In genomic region chr11:114812731-114813240, GRCm38 (mm10) we compare ENCODE assay signal across 8 mouse cellular contexts. TPM values are rescaled to one million over a fixed set of nuclear protein-coding genes. Genes with fewer than 3 reads are reported as not detected.
A peak's percentile ranks its signal among the peaks of the same experiment; 100 is the strongest.
DNase-seq lines count a peak whose midpoint lies in the region; ATAC-seq lines count a peak whose summit lies in the region.

No protein-coding gene starts in this region.

- no peak overlapping the region for H3K4me3 ChIP-seq in embryonic facial prominence, embryonic 12.5 days
- H3K4me3 ChIP-seq in heart, embryonic 10.5 days: no peak overlapping the region
- no peak overlapping the region for H3K4me3 ChIP-seq in liver, embryonic 11.5 days (ENCODE audit: low read depth, low read length)
- H3K4me3 ChIP-seq in neural tube, embryonic 12.5 days: no peak overlapping the region
- H3K4me3 ChIP-seq in stomach, embryonic 16.5 days (replicated peaks; ENCODE audit: low read length): no peak overlapping the region

- peak; percentile 58 for DNase-seq in 3134 (ENCODE audit: extremely low read depth, insufficient read length, low spot score)
- DNase-seq in adrenal gland, postnatal 25 days: peak; percentile 96
- DNase-seq in heart, embryonic 10.5 days (ENCODE audit: low spot score): peak; percentile 93
- DNase-seq in kidney, postnatal 10 days: peak; percentile 97
- DNase-seq in liver, embryonic 11.5 days (ENCODE audit: low spot score): peak; percentile 90

- H3K9me3 ChIP-seq in embryonic facial prominence, embryonic 12.5 days: no peaks in the 10 kb centered on the region
- no peaks in the 10 kb centered on the region for H3K9me3 ChIP-seq in heart, embryonic 10.5 days
- no peaks in the 10 kb centered on the region for H3K9me3 ChIP-seq in liver, embryonic 11.5 days (ENCODE audit: control insufficient read depth, low read length)
- H3K9me3 ChIP-seq in neural tube, embryonic 12.5 days: no peaks in the 10 kb centered on the region
- no peaks in the 10 kb centered on the region for H3K9me3 ChIP-seq in stomach, embryonic 16.5 days (replicated peaks; ENCODE audit: control insufficient read depth, low read length)

- peak; percentile 58 for ATAC-seq in embryonic facial prominence, embryonic 12.5 days (ENCODE audit: insufficient number of reproducible peaks, insufficient read depth, low FRiP score, low TSS enrichment)
- peak; percentile 63 for ATAC-seq in liver, embryonic 11.5 days (replicated peaks; ENCODE audit: low FRiP score)
- ATAC-seq in neural tube, embryonic 12.5 days (ENCODE audit: low FRiP score, low read depth): peak; percentile 44
- peak; percentile 65; the same call in 1 of the 2 replicates for ATAC-seq in stomach, embryonic 16.5 days (ENCODE audit: insufficient read depth, low FRiP score)

- no peaks in the 10 kb centered on the region for H3K36me3 ChIP-seq in embryonic facial prominence, embryonic 12.5 days
- no peaks in the 10 kb centered on the region for H3K36me3 ChIP-seq in heart, embryonic 10.5 days
- H3K36me3 ChIP-seq in liver, embryonic 11.5 days (ENCODE audit: control insufficient read depth, insufficient read depth, low read length): no peaks in the 10 kb centered on the region
- no peaks in the 10 kb centered on the region for H3K36me3 ChIP-seq in neural tube, embryonic 12.5 days
- no peaks in the 10 kb centered on the region for H3K36me3 ChIP-seq in stomach, embryonic 16.5 days (ENCODE audit: control insufficient read depth, insufficient read depth, low read length)

- WGBS in embryonic facial prominence, embryonic 12.5 days: 9% methylated on average over 6 of the region's 6 CpGs
- WGBS in heart, embryonic 10.5 days: 14% methylated on average over 6 of the region's 6 CpGs
- 13% methylated on average over 6 of the region's 6 CpGs for WGBS in liver, embryonic 11.5 days
- WGBS in neural tube, embryonic 12.5 days: 12% methylated on average over 6 of the region's 6 CpGs
- 17% methylated on average over 6 of the region's 6 CpGs for WGBS in stomach, embryonic 16.5 days

- H3K27ac ChIP-seq in embryonic facial prominence, embryonic 12.5 days: no peak overlapping the region
- peak overlapping the region; percentile 70 for H3K27ac ChIP-seq in heart, embryonic 10.5 days
- H3K27ac ChIP-seq in liver, embryonic 11.5 days (ENCODE audit: low read depth, low read length): no peak overlapping the region
- H3K27ac ChIP-seq in neural tube, embryonic 12.5 days: no peak overlapping the region
- H3K27ac ChIP-seq in stomach, embryonic 16.5 days (ENCODE audit: low read length): no peak overlapping the region

- no peak overlapping the region for H3K4me2 ChIP-seq in embryonic facial prominence, embryonic 12.5 days (replicated peaks)
- H3K4me2 ChIP-seq in liver, embryonic 11.5 days: no peak overlapping the region
- H3K4me2 ChIP-seq in neural tube, embryonic 12.5 days (replicated peaks): no peak overlapping the region
- H3K4me2 ChIP-seq in stomach, embryonic 16.5 days (ENCODE audit: low read depth, low read length): no peak overlapping the region

- no peaks in the 10 kb centered on the region for H3K27me3 ChIP-seq in embryonic facial prominence, embryonic 12.5 days
- no peaks in the 10 kb centered on the region for H3K27me3 ChIP-seq in heart, embryonic 10.5 days (ENCODE audit: insufficient read depth, poor library complexity, severe bottlenecking)
- no peaks in the 10 kb centered on the region for H3K27me3 ChIP-seq in liver, embryonic 11.5 days (replicated peaks; ENCODE audit: control insufficient read depth, insufficient read depth, low read length)
- no peaks in the 10 kb centered on the region for H3K27me3 ChIP-seq in neural tube, embryonic 12.5 days (replicated peaks)
- H3K27me3 ChIP-seq in stomach, embryonic 16.5 days (ENCODE audit: control insufficient read depth, insufficient read depth, low read length): no peaks in the 10 kb centered on the region

- H3K4me1 ChIP-seq in embryonic facial prominence, embryonic 12.5 days: peaks cover 8% of the 10 kb centered on the region
- H3K4me1 ChIP-seq in heart, embryonic 10.5 days: peaks cover 29% of the 10 kb centered on the region
- H3K4me1 ChIP-seq in liver, embryonic 11.5 days (replicated peaks; ENCODE audit: control insufficient read depth, insufficient read depth, low read length): 0 out of 2 replicates have a peak, but pooled peaks cover 5% of the 10 kb centered on the region
- H3K4me1 ChIP-seq in neural tube, embryonic 12.5 days: peaks cover 9% of the 10 kb centered on the region
- H3K4me1 ChIP-seq in stomach, embryonic 16.5 days (ENCODE audit: control insufficient read depth, insufficient read depth, low read length): peaks cover 8% of the 10 kb centered on the region

- no peak overlapping the region for H3K9ac ChIP-seq in embryonic facial prominence, embryonic 12.5 days
- H3K9ac ChIP-seq in liver, embryonic 11.5 days (ENCODE audit: low read depth, low read length): no peak overlapping the region
- H3K9ac ChIP-seq in neural tube, embryonic 12.5 days: no peak overlapping the region
- H3K9ac ChIP-seq in stomach, embryonic 16.5 days (ENCODE audit: low read length): no peak overlapping the region

RNA-seq across cellular contexts. Expression of gene Gpr142, which starts 14.1 kb away (rescaled TPM):
- not detected in 2 replicates for total RNA-seq in adrenal gland, postnatal 25 days (2021)
- polyA plus RNA-seq in embryonic facial prominence, embryonic 12.5 days (2016; fragmentation: Nextera tagmentation; extraction: Ambion mirVana): not detected in 2 replicates
- not detected in 2 replicates for polyA plus RNA-seq in heart, embryonic 10.5 days (2016; fragmentation: Nextera tagmentation; extraction: Ambion mirVana)
- not detected in 2 replicates for polyA plus RNA-seq in liver, embryonic 11.5 days (2014; fragmentation: Nextera tagmentation; extraction: Ambion mirVana)
- polyA plus RNA-seq in neural tube, embryonic 12.5 days (2016; fragmentation: Nextera tagmentation; extraction: Ambion mirVana): not detected in 2 replicates
- 0.36 and 0.41 TPM in 2 replicates for polyA plus RNA-seq in stomach, embryonic 16.5 days (2015; fragmentation: Nextera tagmentation; extraction: Ambion mirVana)

RNA-seq across cellular contexts. Expression of gene Btbd17, which starts 17.0 kb away (rescaled TPM):
- total RNA-seq in adrenal gland, postnatal 25 days (2021): not detected in 2 replicates
- 7.6 and 8.7 TPM in 2 replicates for polyA plus RNA-seq in embryonic facial prominence, embryonic 12.5 days (2016; fragmentation: Nextera tagmentation; extraction: Ambion mirVana)
- polyA plus RNA-seq in heart, embryonic 10.5 days (2016; fragmentation: Nextera tagmentation; extraction: Ambion mirVana): 0.21 and 0.34 TPM in 2 replicates
- 0.10 and 0.43 TPM in 2 replicates for polyA plus RNA-seq in liver, embryonic 11.5 days (2014; fragmentation: Nextera tagmentation; extraction: Ambion mirVana)
- 48.5 and 51.2 TPM in 2 replicates for polyA plus RNA-seq in neural tube, embryonic 12.5 days (2016; fragmentation: Nextera tagmentation; extraction: Ambion mirVana)
- 0.65 and 1.3 TPM in 2 replicates for polyA plus RNA-seq in stomach, embryonic 16.5 days (2015; fragmentation: Nextera tagmentation; extraction: Ambion mirVana)

RNA-seq across cellular contexts. Expression of gene Gprc5c, which starts 38.2 kb away (rescaled TPM):
- 5.4 and 13.9 TPM in 2 replicates for total RNA-seq in adrenal gland, postnatal 25 days (2021)
- 55.7 and 56.3 TPM in 2 replicates for polyA plus RNA-seq in embryonic facial prominence, embryonic 12.5 days (2016; fragmentation: Nextera tagmentation; extraction: Ambion mirVana)
- 36.6 and 46.3 TPM in 2 replicates for polyA plus RNA-seq in heart, embryonic 10.5 days (2016; fragmentation: Nextera tagmentation; extraction: Ambion mirVana)
- polyA plus RNA-seq in liver, embryonic 11.5 days (2014; fragmentation: Nextera tagmentation; extraction: Ambion mirVana): 20.2 and 21.6 TPM in 2 replicates
- polyA plus RNA-seq in neural tube, embryonic 12.5 days (2016; fragmentation: Nextera tagmentation; extraction: Ambion mirVana): 21.6 and 23.9 TPM in 2 replicates
- 23.0 and 23.7 TPM in 2 replicates for polyA plus RNA-seq in stomach, embryonic 16.5 days (2015; fragmentation: Nextera tagmentation; extraction: Ambion mirVana)

RNA-seq across cellular contexts. Expression of gene Kif19a, which starts 47.6 kb away (rescaled TPM):
- total RNA-seq in adrenal gland, postnatal 25 days (2021): 0.43 TPM in 1 of 2 replicates, not detected in the other
- polyA plus RNA-seq in embryonic facial prominence, embryonic 12.5 days (2016; fragmentation: Nextera tagmentation; extraction: Ambion mirVana): 2.1 and 2.4 TPM in 2 replicates
- 0.14 TPM in 1 of 2 replicates, not detected in the other for polyA plus RNA-seq in heart, embryonic 10.5 days (2016; fragmentation: Nextera tagmentation; extraction: Ambion mirVana)
- 0.16 TPM in 1 of 2 replicates, not detected in the other for polyA plus RNA-seq in liver, embryonic 11.5 days (2014; fragmentation: Nextera tagmentation; extraction: Ambion mirVana)
- polyA plus RNA-seq in neural tube, embryonic 12.5 days (2016; fragmentation: Nextera tagmentation; extraction: Ambion mirVana): 2.0 and 3.1 TPM in 2 replicates
- 0.53 and 0.75 TPM in 2 replicates for polyA plus RNA-seq in stomach, embryonic 16.5 days (2015; fragmentation: Nextera tagmentation; extraction: Ambion mirVana)
